Mouse (Mus musculus): Measurements from ENCODE around the gene Adprhl1. TPM values are rescaled to one million over a fixed set of nuclear protein-coding genes. Genes with fewer than 3 reads are reported as not detected.
A peak's percentile ranks its signal among the peaks of the same experiment; 100 is the strongest.

Adprhl1 gene
- polyA plus RNA-seq, 1 experiment from 2014 or later = 1.1 TPM

- H3K4me3 ChIP-seq (replicated peaks) = no peak overlapping the region
- no peak for ATAC-seq (ENCODE audit: insufficient read depth)
- no peak overlapping the region for H3K9ac ChIP-seq
- 80% methylated on average over 5 of the region's 5 CpGs for WGBS (ENCODE audit: insufficient replicate concordance)
- H3K27me3 ChIP-seq = peaks cover 17% of the 10 kb centered on the region
- no peak overlapping the region for H3K27ac ChIP-seq (replicated peaks)
- H3K4me2 ChIP-seq = no peak overlapping the region
- H3K9me3 ChIP-seq (replicated peaks) = no peaks in the 10 kb centered on the region
- H3K36me3 ChIP-seq (replicated peaks) = no peaks in the 10 kb centered on the region
- peaks cover 20% of the 10 kb centered on the region for H3K4me1 ChIP-seq (replicated peaks)
Observed at GRCm38 (mm10) chr8:13197493-13197892, 56.5 kb downstream of the Adprhl1 start.

DNA sequence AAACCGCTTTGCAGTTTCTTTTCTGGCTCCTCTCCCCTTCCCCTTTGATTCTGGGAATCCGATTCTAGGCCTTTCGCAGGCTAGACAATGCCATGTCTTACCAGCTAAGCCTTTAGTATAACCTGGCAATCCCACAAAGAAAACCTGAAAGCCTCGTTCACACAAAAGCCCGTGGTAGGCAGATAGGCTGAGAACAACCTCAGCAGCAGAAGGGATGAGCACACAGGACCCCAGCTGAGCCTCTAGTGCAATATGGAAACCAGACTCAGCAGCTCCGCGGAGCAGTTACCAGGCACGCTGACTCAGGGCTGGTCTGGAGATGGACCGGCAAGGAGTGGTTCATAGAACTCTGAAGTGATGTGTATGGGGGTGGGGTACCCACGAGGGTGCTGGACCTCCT lies 59.1 kb downstream of the Adprhl1 start:
- Histone ChIP-seq H3K36me3 (replicated peaks) (no peaks in the 10 kb centered on the region), H3K27me3 (peaks cover 11% of the 10 kb centered on the region), H3K4me2 (no peak overlapping the region), H3K9me3 (replicated peaks) (no peaks in the 10 kb centered on the region), H3K27ac (replicated peaks) (no peak overlapping the region), H3K4me1 (replicated peaks) (peaks cover 7% of the 10 kb centered on the region), H3K9ac (no peak overlapping the region), H3K4me3 (replicated peaks) (no peak overlapping the region)
- WGBS (ENCODE audit: insufficient replicate concordance) = 59% methylated on average over 10 of the region's 10 CpGs
- ATAC-seq (ENCODE audit: insufficient read depth) = no peak

- no peaks in the 10 kb centered on the region for H3K27me3 ChIP-seq
- H3K9ac ChIP-seq = no peak overlapping the region
- H3K9me3 ChIP-seq (replicated peaks) = no peaks in the 10 kb centered on the region
- H3K27ac ChIP-seq (replicated peaks) = no peak overlapping the region
- no peak overlapping the region for H3K4me2 ChIP-seq
- 82% methylated on average over 8 of the region's 8 CpGs for WGBS (ENCODE audit: insufficient replicate concordance)
- ATAC-seq (ENCODE audit: insufficient read depth) = no peak
- no peaks in the 10 kb centered on the region for H3K36me3 ChIP-seq (replicated peaks)
- H3K4me3 ChIP-seq (replicated peaks) = no peak overlapping the region
- H3K4me1 ChIP-seq (replicated peaks) = no peaks in the 10 kb centered on the region
Observed at GRCm38 (mm10) chr8:13190235-13190634, 63.7 kb downstream of the Adprhl1 start.

- no peak overlapping the region for H3K9ac ChIP-seq
- H3K9me3 ChIP-seq (replicated peaks) = no peaks in the 10 kb centered on the region
- no peak overlapping the region for H3K4me3 ChIP-seq (replicated peaks)
- 84% methylated on average over 1 of the region's 1 CpGs for WGBS (ENCODE audit: insufficient replicate concordance)
- ATAC-seq (ENCODE audit: insufficient read depth) = no peak
- H3K27me3 ChIP-seq = no peaks in the 10 kb centered on the region
- H3K36me3 ChIP-seq (replicated peaks) = no peaks in the 10 kb centered on the region; the same call in 1 of the 2 replicates
- no peak overlapping the region for H3K27ac ChIP-seq (replicated peaks)
- no peak overlapping the region for H3K4me2 ChIP-seq
- no peaks in the 10 kb centered on the region for H3K4me1 ChIP-seq (replicated peaks)
Observed at GRCm38 (mm10) chr8:13188857-13189256, 65.1 kb downstream of the Adprhl1 start.

- 77% methylated on average over 13 of the region's 13 CpGs for WGBS (ENCODE audit: insufficient replicate concordance)
- no peak for ATAC-seq (ENCODE audit: insufficient read depth)
- Histone ChIP-seq H3K36me3 (replicated peaks) (no peaks in the 10 kb centered on the region; the same call in 1 of the 2 replicates), H3K4me1 (replicated peaks) (no peaks in the 10 kb centered on the region), H3K4me2 (no peak overlapping the region), H3K4me3 (replicated peaks) (no peak overlapping the region), H3K9me3 (replicated peaks) (no peaks in the 10 kb centered on the region), H3K27me3 (no peaks in the 10 kb centered on the region), H3K27ac (replicated peaks) (no peak overlapping the region), H3K9ac (no peak overlapping the region)
Observed at GRCm38 (mm10) chr8:13188052-13188555, 65.9 kb downstream of the Adprhl1 start.

GRCm38 (mm10) chr8:13187638-13188037 lies 66.3 kb downstream of the Adprhl1 start:
- H3K9me3 ChIP-seq (replicated peaks) = no peaks in the 10 kb centered on the region
- H3K4me3 ChIP-seq (replicated peaks) = no peak overlapping the region
- H3K9ac ChIP-seq = no peak overlapping the region
- H3K27ac ChIP-seq (replicated peaks) = no peak overlapping the region
- no peak for ATAC-seq (ENCODE audit: insufficient read depth)
- no peak overlapping the region for H3K4me2 ChIP-seq
- no peaks in the 10 kb centered on the region for H3K27me3 ChIP-seq
- no peaks in the 10 kb centered on the region for H3K4me1 ChIP-seq (replicated peaks)
- 66% methylated on average over 7 of the region's 7 CpGs for WGBS (ENCODE audit: insufficient replicate concordance)
- H3K36me3 ChIP-seq (replicated peaks) = no peaks in the 10 kb centered on the region; the same call in 1 of the 2 replicates

- no peak overlapping the region for H3K4me2 ChIP-seq
- no peak for ATAC-seq (ENCODE audit: insufficient read depth)
Observed at GRCm38 (mm10) chr8:13187229-13187628, 66.7 kb downstream of the Adprhl1 start.

DNA sequence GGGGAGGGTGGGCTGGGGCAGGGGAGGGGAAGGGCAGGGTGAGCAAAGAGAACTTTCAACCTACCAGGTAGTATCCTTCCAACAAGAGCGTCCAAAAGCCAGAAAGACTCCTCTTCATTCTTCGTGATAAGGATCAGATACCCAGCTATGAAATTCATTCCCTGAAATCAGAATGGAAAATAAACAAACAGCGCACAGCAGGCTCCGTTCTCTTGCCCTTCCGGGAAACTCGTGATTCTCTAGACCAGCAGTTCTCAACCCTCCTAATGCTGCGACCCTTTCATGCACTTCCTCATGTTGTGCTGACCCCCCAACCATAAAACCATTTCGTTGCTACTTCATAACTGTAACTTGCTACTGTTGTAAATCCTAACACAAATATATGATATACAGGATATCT lies 67.1 kb downstream of the Adprhl1 start:
- H3K36me3 ChIP-seq (replicated peaks) = no peaks in the 10 kb centered on the region; the same call in 1 of the 2 replicates
- 72% methylated on average over 8 of the region's 8 CpGs for WGBS (ENCODE audit: insufficient replicate concordance)
- no peaks in the 10 kb centered on the region for H3K9me3 ChIP-seq (replicated peaks)
- ATAC-seq (ENCODE audit: insufficient read depth) = no peak
- no peak overlapping the region for H3K4me2 ChIP-seq
- no peak overlapping the region for H3K4me3 ChIP-seq (replicated peaks)
- H3K4me1 ChIP-seq (replicated peaks) = peaks cover 3% of the 10 kb centered on the region
- H3K27ac ChIP-seq (replicated peaks) = no peak overlapping the region
- H3K9ac ChIP-seq = no peak overlapping the region
- no peaks in the 10 kb centered on the region for H3K27me3 ChIP-seq

More at GRCm38 (mm10) chr8:13187229-13187628, 66.7 kb downstream of the Adprhl1 start:
- Histone ChIP-seq H3K9me3 (replicated peaks) (no peaks in the 10 kb centered on the region), H3K4me3 (replicated peaks) (no peak overlapping the region), H3K4me1 (replicated peaks) (no peaks in the 10 kb centered on the region; the same call in none of the 2 replicates), H3K36me3 (replicated peaks) (no peaks in the 10 kb centered on the region; the same call in 1 of the 2 replicates), H3K27me3 (no peaks in the 10 kb centered on the region), H3K9ac (no peak overlapping the region), H3K27ac (replicated peaks) (no peak overlapping the region)
- WGBS (ENCODE audit: insufficient replicate concordance) = 61% methylated on average over 9 of the region's 9 CpGs

GRCm38 (mm10) chr8:13181691-13181976 lies 72.3 kb downstream of the Adprhl1 start:
- Histone ChIP-seq H3K9me3 (replicated peaks) (no peaks in the 10 kb centered on the region), H3K9ac (no peak overlapping the region), H3K4me1 (replicated peaks) (peaks cover 11% of the 10 kb centered on the region), H3K27ac (replicated peaks) (no peak overlapping the region), H3K36me3 (replicated peaks) (peaks cover 14% of the 10 kb centered on the region), H3K27me3 (no peaks in the 10 kb centered on the region), H3K4me2 (no peak overlapping the region), H3K4me3 (replicated peaks) (no peak overlapping the region)
- no peak for ATAC-seq (ENCODE audit: insufficient read depth)
- WGBS (ENCODE audit: insufficient replicate concordance) = 10% methylated on average over 2 of the region's 2 CpGs

DNA sequence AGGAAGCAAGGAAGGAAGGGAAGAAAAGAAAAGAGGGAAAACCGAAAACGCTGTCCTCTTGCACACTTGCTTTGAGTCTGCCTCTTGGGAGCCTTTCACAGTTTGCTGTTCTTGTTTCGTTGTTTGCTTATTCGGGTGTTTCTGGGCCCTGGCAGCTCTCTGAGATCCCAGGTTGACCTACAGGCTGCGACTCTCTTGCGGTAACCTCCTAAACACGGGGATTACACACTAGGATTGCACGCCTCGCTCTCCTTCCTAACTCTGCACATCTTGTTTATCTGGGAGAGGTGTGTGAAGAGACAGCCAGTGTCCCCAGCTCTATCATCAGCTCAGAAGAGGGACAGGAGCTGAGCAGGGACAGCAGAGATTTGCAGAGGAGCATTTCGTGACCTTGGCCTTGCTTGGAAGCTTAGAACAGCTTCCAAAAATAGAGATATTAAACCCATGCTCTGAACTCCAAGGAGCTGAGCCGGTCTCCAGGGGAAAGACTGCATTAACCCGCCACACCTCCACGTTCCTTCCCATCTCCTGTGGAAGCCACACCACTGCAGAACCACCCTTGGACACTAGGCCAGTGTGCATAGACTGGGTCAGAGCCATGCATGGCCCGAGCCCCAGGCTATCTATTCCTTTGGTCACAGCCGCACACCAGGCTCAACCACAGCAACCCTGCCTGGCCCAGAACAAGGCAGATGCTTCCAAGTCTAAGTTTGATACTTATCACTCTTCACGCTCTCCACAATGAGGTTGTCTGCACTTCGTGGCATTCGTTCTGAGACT lies 72.9 kb downstream of the Adprhl1 start:
- Histone ChIP-seq H3K9ac (no peak overlapping the region), H3K36me3 (replicated peaks) (peaks cover 20% of the 10 kb centered on the region), H3K4me1 (replicated peaks) (peaks cover 11% of the 10 kb centered on the region), H3K27me3 (no peaks in the 10 kb centered on the region), H3K27ac (replicated peaks) (no peak overlapping the region), H3K4me2 (no peak overlapping the region), H3K9me3 (replicated peaks) (no peaks in the 10 kb centered on the region), H3K4me3 (replicated peaks) (no peak overlapping the region)
- whole genome bisulfite sequencing (ENCODE audit: insufficient replicate concordance) = 61% methylated on average over 18 of the region's 18 CpGs
- peak; percentile 26 for ATAC-seq (ENCODE audit: insufficient read depth)

DNA sequence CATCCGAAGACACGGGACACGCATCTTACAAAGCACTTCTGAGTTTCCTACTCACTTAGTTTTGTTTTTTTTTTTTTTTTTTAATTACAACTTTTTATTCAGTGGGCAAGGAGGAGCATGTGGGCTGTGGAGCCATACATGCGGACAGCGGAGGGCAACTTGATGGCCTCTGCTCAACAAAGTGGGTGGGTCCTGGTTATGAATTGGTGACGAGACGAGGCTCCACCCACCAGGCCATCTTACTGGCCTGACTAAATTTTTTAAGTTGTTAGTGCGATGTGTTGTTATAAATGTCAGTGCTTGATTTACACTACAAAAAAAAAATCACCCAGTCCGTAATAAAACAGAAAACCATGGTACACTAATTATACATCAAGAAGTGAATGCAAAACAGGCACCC lies 73.6 kb downstream of the Adprhl1 start:
- Histone ChIP-seq H3K36me3 (replicated peaks) (peaks cover 27% of the 10 kb centered on the region), H3K4me2 (no peak overlapping the region), H3K9ac (no peak overlapping the region), H3K4me3 (replicated peaks) (no peak overlapping the region), H3K4me1 (replicated peaks) (peaks cover 11% of the 10 kb centered on the region), H3K27me3 (no peaks in the 10 kb centered on the region), H3K9me3 (replicated peaks) (no peaks in the 10 kb centered on the region), H3K27ac (replicated peaks) (no peak overlapping the region)
- WGBS (ENCODE audit: insufficient replicate concordance) = 65% methylated on average over 9 of the region's 9 CpGs
- ATAC-seq (ENCODE audit: insufficient read depth) = no peak

DNA sequence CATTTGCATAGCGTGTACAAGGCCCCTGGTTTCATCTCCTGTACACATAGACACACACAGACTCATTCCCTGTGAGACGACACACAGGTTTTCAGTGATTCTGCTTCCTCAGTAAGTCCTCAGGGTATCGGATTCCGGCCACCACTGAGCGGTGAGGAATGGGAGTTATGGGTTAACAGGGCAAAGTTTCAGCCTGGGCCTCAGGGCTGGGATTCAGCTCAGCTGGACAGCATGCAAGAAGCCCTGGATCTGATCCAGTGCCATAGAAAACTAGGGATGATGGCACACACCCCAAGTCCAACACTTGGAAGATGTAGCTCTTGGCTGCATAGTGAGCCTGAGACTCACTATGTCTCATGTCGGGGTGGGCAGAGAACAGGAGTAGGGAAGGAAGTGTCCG lies 74.0 kb downstream of the Adprhl1 start:
- Histone ChIP-seq H3K4me2 (no peak overlapping the region), H3K36me3 (replicated peaks) (peaks cover 31% of the 10 kb centered on the region), H3K4me1 (replicated peaks) (peaks cover 11% of the 10 kb centered on the region), H3K27ac (replicated peaks) (no peak overlapping the region), H3K9ac (no peak overlapping the region), H3K27me3 (no peaks in the 10 kb centered on the region), H3K4me3 (replicated peaks) (no peak overlapping the region), H3K9me3 (replicated peaks) (no peaks in the 10 kb centered on the region)
- no peak for ATAC-seq (ENCODE audit: insufficient read depth)
- 67% methylated on average over 7 of the region's 7 CpGs for WGBS (ENCODE audit: insufficient replicate concordance)

All from liver, embryonic 15.5 days (tissue).